Mouse (Mus musculus) brown adipose tissue, adult 24 weeks (tissue): Measurements from ENCODE around the gene Cflar. TPM values are rescaled to one million over a fixed set of nuclear protein-coding genes. Genes with fewer than 3 reads are reported as not detected.
A peak's percentile ranks its signal among the peaks of the same experiment; 100 is the strongest.

Experiments used
- H3K27ac ChIP-seq: fragments of 200-500 bp; replicated peaks from 2 replicates; pipeline ENCODE4 v1.5.1; 2012; ENCODE audit warnings: low read depth, mild to moderate bottlenecking, low read length
- H3K4me1 ChIP-seq: fragments of 200-500 bp; 2 replicates; pipeline ENCODE4 v1.6.1; 2012; ENCODE audit warnings: low read length, mixed read lengths; ENCODE audit not compliant: control insufficient read depth, insufficient read depth, insufficient read length
- H3K4me3 ChIP-seq: fragments of 200-500 bp; 2 replicates; pipeline ENCODE4 v1.5.1; 2012; ENCODE audit warnings: low read depth, mild to moderate bottlenecking, low read length, moderate library complexity; ENCODE audit not compliant: insufficient read depth
- polyA plus RNA-seq: library from polyadenylated mRNA; stranded (reverse); fragments of >200 nt; gene quantifications from 2 replicates; pipeline ENCODE4 v1.2.4, GENCODE M21; 2012; ENCODE audit not compliant: missing spikeins, insufficient read depth, insufficient read length

Gene Cflar
- polyA plus RNA-seq, 1 experiment = 43.9 TPM

DNA sequence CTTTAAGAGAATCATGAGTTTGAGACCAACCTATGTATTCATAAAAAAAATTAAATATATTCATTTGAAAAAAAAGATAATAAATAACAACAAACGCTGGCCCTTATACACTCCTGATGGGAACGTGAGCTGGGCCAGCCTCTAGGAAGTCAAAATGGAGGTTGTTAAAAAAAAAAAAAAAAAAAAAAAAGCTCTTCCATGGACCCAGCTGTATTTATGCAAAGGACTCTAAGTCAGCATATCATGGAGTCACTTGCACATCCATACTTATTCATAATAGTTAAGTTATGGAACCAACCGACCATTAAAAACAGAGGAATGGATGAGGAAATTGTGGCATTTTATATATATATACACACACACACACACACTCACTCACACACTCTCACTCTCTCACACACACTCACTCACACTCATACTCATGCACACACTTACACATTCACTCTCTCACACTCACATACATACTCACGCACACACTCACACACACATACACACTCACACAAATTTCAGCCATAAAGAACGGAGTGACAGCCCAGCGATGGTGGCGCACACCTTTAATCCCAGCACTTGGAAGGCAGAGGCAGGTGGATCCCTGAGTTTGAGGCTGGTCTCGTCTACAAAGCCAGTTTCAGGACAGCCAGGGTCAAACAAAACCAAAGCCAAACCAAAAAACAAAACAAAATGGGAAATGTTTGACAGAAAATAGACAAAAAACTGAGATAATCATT is 90.4 kb downstream of the Cflar start:
- Histone ChIP-seq H3K4me3 (no peak overlapping the region; the same call in 1 of the 2 replicates), H3K27ac (peak overlapping the region; percentile 87), H3K4me1 (peaks cover 6% of the 10 kb centered on the region)

GRCm38 (mm10) chr1:58802322-58803273 is 91.3 kb downstream of the Cflar start:
- Histone ChIP-seq H3K4me1 (peaks cover 9% of the 10 kb centered on the region), H3K27ac (peak overlapping the region; percentile 87), H3K4me3 (peak overlapping the region; percentile 56)

DNA sequence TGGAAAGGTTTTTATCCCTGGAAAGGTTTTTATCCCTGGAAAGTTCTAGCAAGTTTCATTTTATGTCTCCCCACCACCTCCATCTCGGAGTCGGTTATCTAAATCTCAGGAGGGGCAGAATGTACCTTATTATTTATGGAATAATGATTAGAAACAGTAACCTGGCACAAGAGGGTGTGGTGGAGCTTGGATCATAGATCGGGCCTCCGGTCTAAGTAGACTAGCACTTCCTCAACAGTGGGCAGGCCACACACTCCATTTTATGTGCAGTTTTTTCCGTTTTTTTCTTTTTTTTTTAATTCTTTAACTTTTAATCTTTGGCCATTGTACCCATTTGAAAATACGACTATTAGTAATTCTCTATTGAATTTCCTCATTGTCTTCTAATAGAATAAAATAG is 92.2 kb downstream of the Cflar start:
- Histone ChIP-seq H3K27ac (peak overlapping the region; percentile 87), H3K4me1 (peaks cover 9% of the 10 kb centered on the region), H3K4me3 (peak overlapping the region; percentile 56)

- Histone ChIP-seq H3K27ac (peak overlapping the region; percentile 71), H3K4me1 (peaks cover 6% of the 10 kb centered on the region), H3K4me3 (no peak overlapping the region)
Observed at GRCm38 (mm10) chr1:58806651-58807050, 95.3 kb downstream of the Cflar start.

Other genes with a start within 250 kb of the Cflar start
- gene Orc2, start 206.4 kb upstream of the Cflar start, polyA plus RNA-seq = 13.6 and 18.1 TPM in 2 replicates
- 25.8 and 36.1 TPM in 2 replicates for gene Fam126b, start 125.2 kb upstream of the Cflar start, polyA plus RNA-seq
- gene Ndufb3, start 125.1 kb upstream of the Cflar start, polyA plus RNA-seq = 1,018 and 1,120 TPM in 2 replicates
- 8.6 and 11.0 TPM in 2 replicates for gene Als2cr12, start 15.5 kb upstream of the Cflar start, polyA plus RNA-seq
- 9.9 and 15.4 TPM in 2 replicates for gene Casp8, start 83.9 kb downstream of the Cflar start, polyA plus RNA-seq